Comparison of ENCODE assay signal across 8 mouse cellular contexts in the genomic region with DNA sequence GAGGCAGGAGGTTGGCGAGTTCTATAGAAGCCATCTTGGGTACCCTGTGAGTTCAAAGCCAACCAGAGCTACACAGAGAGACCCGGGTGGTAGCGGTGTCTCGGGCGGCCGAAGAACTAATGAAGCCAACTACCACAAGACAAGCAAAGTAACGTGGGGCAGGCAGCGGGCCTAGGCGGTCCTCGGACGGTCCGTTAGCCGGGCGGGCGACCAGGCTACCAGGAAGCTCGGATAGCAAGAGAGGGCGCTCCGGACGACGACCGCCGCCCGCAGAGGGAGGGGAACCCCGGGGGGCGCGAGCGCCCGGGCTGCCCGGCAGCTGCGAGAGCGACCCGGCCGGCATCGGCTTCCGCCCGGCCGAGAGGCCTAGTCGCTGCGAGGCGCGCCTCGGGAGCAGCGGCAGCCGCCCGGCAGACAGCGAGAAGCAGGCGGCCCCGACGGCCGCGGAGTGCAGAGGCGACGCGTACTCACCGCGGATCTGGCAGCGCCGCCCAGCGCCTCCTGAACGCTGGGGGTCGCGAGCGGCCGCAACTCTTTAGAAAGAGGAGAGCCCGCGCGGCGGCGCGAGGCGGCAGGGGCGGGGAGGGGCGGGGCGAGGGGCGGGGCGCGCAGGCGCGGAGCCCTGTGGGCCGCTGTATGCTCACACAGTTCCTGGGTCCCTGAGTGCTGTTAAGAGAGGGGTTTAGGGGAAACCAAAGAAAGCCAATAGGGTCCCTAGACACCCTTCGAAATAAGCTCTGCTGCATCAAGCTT. TPM values are rescaled to one million over a fixed set of nuclear protein-coding genes. Genes with fewer than 3 reads are reported as not detected.
DNase-seq lines count a peak whose midpoint lies in the region; ATAC-seq and TF ChIP-seq lines count a peak whose summit lies in the region.

A gene (minus strand): TSS at position 575 of the 753 bp plus-strand sequence.

- in situ Hi-C loops in Patski (cut with MboI; ENCODE audit: low pct_unique_long_range_greater_than_20kb): no loop called here

- peak; percentile 79 for ATAC-seq in Patski
- ATAC-seq in hematopoietic stem cell, adult 5-6 weeks (replicated peaks in 1 of 2; ENCODE audit: insufficient read depth in 1 of 2, low FRiP score in 2 of 2, low TSS enrichment in 1 of 2, low read depth in 1 of 2, poor library complexity in 2 of 2, severe bottlenecking in 2 of 2): peak; percentile 57 to 88

- CTCF ChIA-PET in Patski (lab: Charles Lee): interaction anchor here (1.0 kb wide), 1 partner anchor 36 kb away, joined by 3 read pairs; no protein-coding TSS in a partner anchor

- H3K27me3 ChIP-seq in Patski: no peaks in the 10 kb centered on the region

- no peak for DNase-seq in Patski (ENCODE audit: low read depth, low spot score)
- peak; percentile 68 for DNase-seq in cerebellum, adult 8-10 months
- DNase-seq in forelimb bud, embryonic 11.5 days (ENCODE audit: low read depth, low spot score): peak; percentile 84
- DNase-seq in layer of hippocampus, postnatal 10 days (ENCODE audit: low spot score in 2 of 2): peak; percentile 76 to 86
- peak; percentile 80 for DNase-seq in lung, postnatal 25 days (ENCODE audit: low spot score)
- DNase-seq in retina, adult 2 months (ENCODE audit: low read depth, low spot score): peak; percentile 68
- DNase-seq in thymus, postnatal 25 days: peak; percentile 88

- POLR2A ChIA-PET in Patski (lab: Charles Lee): no interaction called here

- TF ChIP-seq CTCF in Patski (IDR thresholded peaks at IDR 0.05): no peak

RNA-seq across cellular contexts. Expression of the gene that starts here (rescaled TPM):
- polyA plus RNA-seq in Patski (2021): 38.1 TPM
- 84.0 and 85.4 TPM in 2 replicates for total RNA-seq in hematopoietic stem cell, adult 5-6 weeks (2017)
- total RNA-seq in layer of hippocampus, postnatal 10 days (2021): 10 to 100 TPM; 19.1 to 20.4 TPM
